Mouse (Mus musculus) bone marrow, adult 2 months (tissue): ENCODE measurements around the gene Prdm2. TPM values are rescaled to one million over a fixed set of nuclear protein-coding genes. Genes with fewer than 3 reads are reported as not detected.

ENCODE experiments used
- H3K27ac ChIP-seq: fragments of 200-500 bp; 2 replicates; pipeline ENCODE4 v1.5.1; 2012; ENCODE audit warnings: low read depth, mild to moderate bottlenecking, control low read depth, inconsistent platforms, low read length; ENCODE audit not compliant: control insufficient read depth, poor library complexity, insufficient read depth
- H3K4me1 ChIP-seq: fragments of 200-500 bp; 2 replicates; pipeline ENCODE4 v1.6.1; 2011; ENCODE audit warnings: low read length; ENCODE audit not compliant: control insufficient read depth, insufficient read depth
- H3K4me3 ChIP-seq: fragments of 200-500 bp; replicated peaks from 2 replicates; pipeline ENCODE3; 2011; ENCODE audit warnings: mild to moderate bottlenecking, low read depth, low read length, control low read depth; ENCODE audit not compliant: control insufficient read depth
- CTCF ChIP-seq: fragments of 200-500 bp; IDR thresholded peaks from 2 replicates; pipeline ENCODE4 v1.5.1; 2011; ENCODE audit warnings: low read length, control low read depth; ENCODE audit not compliant: control insufficient read depth, insufficient read depth
- POLR2A ChIP-seq: fragments of 200-500 bp; IDR thresholded peaks from 2 replicates; pipeline ENCODE4 v1.6.1; 2011; ENCODE audit warnings: low read depth, mild to moderate bottlenecking, control low read depth, low read length, borderline replicate concordance; ENCODE audit not compliant: control insufficient read depth
- WGBS: fragments of 180-500 bp; shearing (Covaris S2); methylation state at CpG from one replicate; pipeline ENCODE4 v1.1.7; 2018; 5-methylcytosine and 5-hydroxymethylcytosine counted together
- polyA plus RNA-seq: library from polyadenylated mRNA; stranded (reverse); fragments of >200 nt; gene quantifications from 2 replicates; pipeline ENCODE4 v1.2.4, GENCODE M21; 2011; ENCODE audit warnings: low replicate concordance; ENCODE audit not compliant: missing spikeins, insufficient read depth, insufficient read length

Prdm2 gene
- polyA plus RNA-seq, 1 experiment, result 17.7 TPM

GRCm38 (mm10) chr4:143140940-143141339 lies 71.9 kb downstream of the Prdm2 start:
- H3K4me3 ChIP-seq, result no peak overlapping the region
- no peak overlapping the region for H3K27ac ChIP-seq
- WGBS, result 56% methylated on average over 3 of the region's 3 CpGs
- TF ChIP-seq POLR2A (no peak), CTCF (no peak)
- H3K4me1 ChIP-seq, result peaks cover 1% of the 10 kb centered on the region; the same call in 1 of the 2 replicates

- no peaks in the 10 kb centered on the region for H3K4me1 ChIP-seq
- no peak overlapping the region for H3K4me3 ChIP-seq
- WGBS, result 89% methylated on average over 7 of the region's 7 CpGs
- no peak overlapping the region for H3K27ac ChIP-seq
- TF ChIP-seq POLR2A, result no peak
- TF ChIP-seq CTCF, result no peak
Observed at GRCm38 (mm10) chr4:143132433-143132832, 80.4 kb downstream of the Prdm2 start.

GRCm38 (mm10) chr4:143130441-143130840 lies 82.4 kb downstream of the Prdm2 start:
- 91% methylated on average over 5 of the region's 5 CpGs for WGBS
- TF ChIP-seq CTCF, result no peak
- TF ChIP-seq POLR2A, result no peak
- no peak overlapping the region for H3K4me3 ChIP-seq
- H3K27ac ChIP-seq, result no peak overlapping the region
- no peaks in the 10 kb centered on the region for H3K4me1 ChIP-seq

GRCm38 (mm10) chr4:143129261-143129760 lies 83.5 kb downstream of the Prdm2 start:
- no peaks in the 10 kb centered on the region for H3K4me1 ChIP-seq
- no peak for TF ChIP-seq CTCF
- WGBS, result 91% methylated on average over 4 of the region's 4 CpGs
- H3K4me3 ChIP-seq, result no peak overlapping the region
- H3K27ac ChIP-seq, result no peak overlapping the region

- Histone ChIP-seq H3K4me1 (no peaks in the 10 kb centered on the region), H3K27ac (no peak overlapping the region), H3K4me3 (no peak overlapping the region)
- TF ChIP-seq CTCF, result no peak
- TF ChIP-seq POLR2A, result no peak
- 76% methylated on average over 5 of the region's 5 CpGs for WGBS
Observed at GRCm38 (mm10) chr4:143127171-143127570, 85.6 kb downstream of the Prdm2 start.

- no peak overlapping the region for H3K27ac ChIP-seq
- no peak overlapping the region for H3K4me3 ChIP-seq
- TF ChIP-seq CTCF (no peak), POLR2A (no peak)
- H3K4me1 ChIP-seq, result no peaks in the 10 kb centered on the region; the same call in 1 of the 2 replicates
- 90% methylated on average over 14 of the region's 14 CpGs for WGBS
Observed at GRCm38 (mm10) chr4:143126476-143126875, 86.3 kb downstream of the Prdm2 start.

GRCm38 (mm10) chr4:143125290-143125689 lies 87.5 kb downstream of the Prdm2 start:
- 82% methylated on average over 6 of the region's 6 CpGs for WGBS
- H3K27ac ChIP-seq, result no peak overlapping the region
- TF ChIP-seq CTCF (no peak), POLR2A (no peak)
- H3K4me1 ChIP-seq, result no peaks in the 10 kb centered on the region; the same call in 1 of the 2 replicates
- no peak overlapping the region for H3K4me3 ChIP-seq

- no peak overlapping the region for H3K4me3 ChIP-seq
- peaks cover 3% of the 10 kb centered on the region for H3K4me1 ChIP-seq
- 89% methylated on average over 10 of the region's 10 CpGs for WGBS
- TF ChIP-seq POLR2A (no peak), CTCF (no peak)
- H3K27ac ChIP-seq, result no peak overlapping the region
Observed at GRCm38 (mm10) chr4:143123043-143123442, 89.8 kb downstream of the Prdm2 start.

GRCm38 (mm10) chr4:143121174-143121573 lies 91.6 kb downstream of the Prdm2 start:
- TF ChIP-seq CTCF (no peak), POLR2A (no peak)

More at GRCm38 (mm10) chr4:143121174-143121573, 91.6 kb downstream of the Prdm2 start:
- Histone ChIP-seq H3K4me3 (no peak overlapping the region), H3K27ac (no peak overlapping the region), H3K4me1 (peaks cover 5% of the 10 kb centered on the region)
- 71% methylated on average over 3 of the region's 3 CpGs for WGBS
